Mouse (Mus musculus): Measurements from ENCODE around the gene Ehbp1. TPM values are rescaled to one million over a fixed set of nuclear protein-coding genes. Genes with fewer than 3 reads are reported as not detected.
A peak's percentile ranks its signal among the peaks of the same experiment; 100 is the strongest.

The Ehbp1 gene
- polyA plus RNA-seq, 1 experiment from 2014 or later: 45.8 TPM

DNA sequence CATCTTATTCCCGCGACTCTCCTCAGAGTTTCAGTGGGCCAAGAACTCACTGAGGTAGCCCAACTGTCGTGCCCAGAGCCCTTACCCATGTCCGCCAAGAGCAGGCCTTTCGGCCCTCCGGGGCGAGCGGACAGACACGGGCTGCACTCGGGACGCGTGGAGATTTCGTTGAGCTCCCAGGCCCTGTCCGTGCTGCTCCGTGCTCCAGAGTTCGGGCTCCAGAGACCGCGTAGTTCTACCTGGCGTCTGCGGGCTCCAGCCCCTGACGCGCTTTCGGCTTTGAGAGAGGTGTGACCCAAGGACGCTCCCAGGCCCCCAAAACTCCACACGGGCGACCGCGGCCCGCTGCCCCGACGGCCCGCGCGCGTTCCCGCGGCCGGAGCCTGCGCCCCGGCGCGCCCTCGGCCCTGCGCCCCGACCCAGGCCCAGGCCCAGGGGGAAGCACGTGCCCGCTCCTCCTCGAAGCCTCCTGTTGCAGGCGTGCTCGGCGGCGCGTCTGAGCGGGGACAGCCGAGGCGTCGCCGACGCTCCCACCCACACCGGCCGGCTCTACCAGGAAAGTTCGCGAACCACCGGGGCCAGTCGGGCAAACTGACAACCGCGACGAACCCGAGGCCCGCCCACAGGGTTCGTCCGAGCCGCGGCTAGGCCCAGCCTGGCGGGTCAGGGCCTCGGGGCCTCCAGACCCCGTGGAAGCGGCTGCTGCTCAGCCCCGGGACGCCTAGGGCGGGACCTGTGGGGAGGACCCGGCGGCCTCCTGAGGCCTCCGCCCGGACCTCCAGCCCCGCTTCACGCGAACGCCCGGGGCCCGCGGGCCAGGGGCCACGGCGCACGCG, 349.1 kb downstream of the Ehbp1 start:
- Histone ChIP-seq H3K4me2 (peak overlapping the region; percentile 31), H3K9me3 (replicated peaks) (no peaks in the 10 kb centered on the region), H3K27me3 (peaks cover 83% of the 10 kb centered on the region), H3K4me1 (replicated peaks) (peaks cover 29% of the 10 kb centered on the region), H3K36me3 (no peaks in the 10 kb centered on the region), H3K9ac (no peak overlapping the region), H3K27ac (no peak overlapping the region), H3K4me3 (peak overlapping the region; percentile 9; the same call in 1 of the 2 replicates)
- no peak for ATAC-seq (replicated peaks; ENCODE audit: insufficient number of reproducible peaks, insufficient read depth, low FRiP score, low read depth)
- WGBS: 5% methylated on average over 89 of the region's 96 CpGs

DNA sequence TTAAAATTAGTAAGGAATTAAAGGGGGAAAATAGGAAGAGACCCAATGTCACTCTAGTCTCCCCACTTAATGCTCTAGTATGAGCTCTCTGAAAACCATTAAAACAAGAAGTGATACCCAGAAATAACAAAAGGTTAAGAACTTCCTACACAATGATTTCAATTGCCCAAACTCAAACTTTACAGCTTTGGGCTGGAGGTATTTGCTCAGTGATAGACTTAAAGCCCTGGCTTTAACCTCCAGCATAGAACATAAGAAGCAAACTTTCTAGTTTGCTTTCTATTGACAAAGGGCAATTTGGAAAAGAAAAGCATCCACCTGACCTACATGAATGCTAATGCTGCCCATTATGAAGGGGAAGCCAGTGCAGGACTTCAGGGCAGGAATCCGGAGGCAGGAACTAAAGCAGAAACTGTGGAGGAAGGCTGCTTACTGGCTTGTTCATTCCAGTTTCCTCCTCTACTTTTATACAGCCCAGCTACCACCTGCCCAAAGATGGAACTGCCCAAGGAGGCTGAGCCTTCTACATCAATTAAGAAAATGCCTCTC, 353.6 kb downstream of the Ehbp1 start:
- peaks cover 8% of the 10 kb centered on the region for H3K4me1 ChIP-seq (replicated peaks)
- H3K4me3 ChIP-seq: no peak overlapping the region
- H3K9ac ChIP-seq: no peak overlapping the region
- 72% methylated on average over 1 of the region's 1 CpGs for WGBS
- no peak for ATAC-seq (replicated peaks; ENCODE audit: insufficient number of reproducible peaks, insufficient read depth, low FRiP score, low read depth)
- no peak overlapping the region for H3K4me2 ChIP-seq
- no peak overlapping the region for H3K27ac ChIP-seq
- peaks cover 52% of the 10 kb centered on the region for H3K27me3 ChIP-seq
- H3K36me3 ChIP-seq: no peaks in the 10 kb centered on the region
- no peaks in the 10 kb centered on the region for H3K9me3 ChIP-seq (replicated peaks)

DNA sequence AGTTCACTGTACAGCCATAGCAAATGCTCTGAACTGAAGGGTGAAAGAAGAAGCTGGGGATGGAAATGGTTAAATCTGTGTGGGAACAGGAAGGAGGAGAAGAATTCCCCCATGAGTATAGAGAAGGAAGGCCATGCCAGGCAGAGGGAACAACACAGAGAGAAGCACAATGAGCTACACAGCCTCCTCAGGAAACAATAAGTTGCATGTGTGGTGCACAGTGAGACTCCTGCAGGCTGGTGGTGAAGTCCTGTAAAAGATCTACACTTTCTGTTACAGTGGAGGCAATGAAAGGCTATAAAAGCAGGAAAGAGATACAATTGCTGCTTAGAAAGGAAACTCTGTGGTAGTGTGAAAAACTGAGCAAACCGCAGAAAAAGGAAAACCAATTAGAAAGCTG, 357.0 kb downstream of the Ehbp1 start:
- ATAC-seq (replicated peaks; ENCODE audit: insufficient number of reproducible peaks, insufficient read depth, low FRiP score, low read depth): no peak
- no peak overlapping the region for H3K27ac ChIP-seq
- 75% methylated on average over 1 of the region's 1 CpGs for WGBS
- H3K4me1 ChIP-seq (replicated peaks): no peaks in the 10 kb centered on the region
- no peaks in the 10 kb centered on the region for H3K9me3 ChIP-seq (replicated peaks)
- H3K9ac ChIP-seq: no peak overlapping the region
- H3K27me3 ChIP-seq: peaks cover 31% of the 10 kb centered on the region
- H3K4me2 ChIP-seq: no peak overlapping the region
- H3K4me3 ChIP-seq: no peak overlapping the region
- H3K36me3 ChIP-seq: no peaks in the 10 kb centered on the region

DNA sequence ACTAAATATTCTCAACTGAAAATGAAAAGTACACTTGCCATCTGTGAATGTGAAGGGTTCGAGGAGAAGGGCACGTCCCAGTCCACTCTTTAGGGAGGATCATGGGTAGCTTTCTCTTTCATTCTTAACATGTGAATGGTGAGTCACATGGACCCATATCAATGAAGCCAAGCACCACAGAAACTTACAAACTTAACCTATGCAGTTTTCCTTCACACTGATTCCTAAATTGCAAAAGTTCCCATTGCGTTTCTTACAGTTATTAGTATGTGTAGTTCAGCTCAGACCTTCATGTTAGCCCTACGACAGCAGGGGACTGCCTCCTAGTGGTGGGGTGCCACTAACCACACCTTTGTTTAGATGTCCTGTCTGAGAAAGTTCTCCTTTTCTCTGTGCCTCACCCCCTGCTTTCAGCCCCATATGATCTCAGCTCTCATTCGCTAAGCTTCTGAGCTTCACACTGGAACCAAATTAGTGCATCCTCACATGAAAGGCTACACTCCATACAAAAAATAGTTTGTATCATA, 368.0 kb downstream of the Ehbp1 start:
- no peaks in the 10 kb centered on the region for H3K4me1 ChIP-seq (replicated peaks)
- no peaks in the 10 kb centered on the region for H3K9me3 ChIP-seq (replicated peaks)
- no peaks in the 10 kb centered on the region for H3K36me3 ChIP-seq
- WGBS: 73% methylated on average over 5 of the region's 5 CpGs
- no peaks in the 10 kb centered on the region for H3K27me3 ChIP-seq
- H3K4me2 ChIP-seq: no peak overlapping the region
- no peak overlapping the region for H3K4me3 ChIP-seq
- no peak for ATAC-seq (replicated peaks; ENCODE audit: insufficient number of reproducible peaks, insufficient read depth, low FRiP score, low read depth)
- H3K27ac ChIP-seq: no peak overlapping the region
- no peak overlapping the region for H3K9ac ChIP-seq

DNA sequence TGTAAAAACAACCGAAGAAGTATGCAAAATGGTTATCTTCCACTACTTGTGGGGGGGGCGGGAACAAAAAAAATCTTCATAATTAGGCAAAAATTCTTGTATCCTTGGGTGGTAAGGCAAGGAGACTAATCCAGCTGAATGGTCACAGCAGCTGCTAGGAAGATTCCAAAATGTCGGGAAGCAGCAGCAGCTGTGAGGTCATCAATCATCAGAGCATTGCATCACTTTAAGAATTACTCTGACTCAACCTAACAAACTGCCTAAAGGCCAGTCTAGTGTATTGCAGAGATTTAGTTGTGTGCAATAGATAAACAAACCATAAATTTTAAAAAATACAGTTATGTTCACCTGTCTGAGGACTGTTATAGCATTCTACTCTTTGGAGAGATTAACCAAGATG, 368.5 kb downstream of the Ehbp1 start:
- Histone ChIP-seq H3K4me3 (no peak overlapping the region), H3K27me3 (no peaks in the 10 kb centered on the region), H3K9me3 (replicated peaks) (no peaks in the 10 kb centered on the region), H3K36me3 (no peaks in the 10 kb centered on the region), H3K27ac (no peak overlapping the region), H3K4me1 (replicated peaks) (no peaks in the 10 kb centered on the region), H3K9ac (no peak overlapping the region), H3K4me2 (no peak overlapping the region)
- ATAC-seq (replicated peaks; ENCODE audit: insufficient number of reproducible peaks, insufficient read depth, low FRiP score, low read depth): no peak
- 63% methylated on average over 3 of the region's 3 CpGs for WGBS

DNA sequence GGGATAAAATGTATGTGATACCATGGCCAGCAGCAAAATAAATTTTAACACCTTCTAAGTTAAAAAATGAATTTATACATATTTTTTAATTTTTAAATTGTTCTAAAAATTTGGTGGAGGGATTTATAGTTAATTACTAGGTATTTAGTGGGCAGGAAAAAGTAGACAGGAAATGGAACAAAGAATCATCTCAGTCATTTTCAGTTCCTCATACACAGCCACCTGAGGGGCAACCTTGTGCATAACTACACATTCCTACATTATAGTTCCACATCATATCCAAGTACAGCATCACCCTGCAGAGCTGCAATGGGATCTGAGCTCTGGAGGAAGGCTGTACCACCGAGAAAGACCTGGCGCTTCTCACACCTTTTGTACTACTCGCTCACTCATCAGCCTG, 373.2 kb downstream of the Ehbp1 start:
- 92% methylated on average over 3 of the region's 3 CpGs for WGBS
- Histone ChIP-seq H3K4me2 (no peak overlapping the region), H3K27me3 (no peaks in the 10 kb centered on the region), H3K4me1 (replicated peaks) (no peaks in the 10 kb centered on the region), H3K9me3 (replicated peaks) (no peaks in the 10 kb centered on the region), H3K9ac (no peak overlapping the region), H3K4me3 (no peak overlapping the region), H3K27ac (no peak overlapping the region), H3K36me3 (no peaks in the 10 kb centered on the region)
- ATAC-seq (replicated peaks; ENCODE audit: insufficient number of reproducible peaks, insufficient read depth, low FRiP score, low read depth): no peak

Other genes starting within 250 kb of the Ehbp1 start
- gene Tmem17, start 169.8 kb upstream of the Ehbp1 start, polyA plus RNA-seq (2015; fragmentation: Nextera tagmentation; extraction: Ambion mirVana): 10.2 and 10.3 TPM in 2 replicates